Mouse (Mus musculus): ENCODE results near the gene Tulp2. TPM values are rescaled to one million over a fixed set of nuclear protein-coding genes. Genes with fewer than 3 reads are reported as not detected.
A peak's percentile ranks its signal among the peaks of the same experiment; 100 is the strongest.

Gene Tulp2
- polyA plus RNA-seq, 1 experiment from 2014 or later, result 0.57 TPM

- Histone ChIP-seq H3K27me3 (ENCODE audit: control insufficient read depth, insufficient read depth, low read length) (no peaks in the 10 kb centered on the region), H3K9ac (ENCODE audit: low read length) (no peak overlapping the region), H3K4me2 (ENCODE audit: low read depth) (no peak overlapping the region), H3K27ac (ENCODE audit: low read depth, low read length) (no peak overlapping the region), H3K4me3 (ENCODE audit: low read depth, low read length) (no peak overlapping the region), H3K36me3 (ENCODE audit: control insufficient read depth, insufficient read depth, low read length) (peaks cover 2% of the 10 kb centered on the region), H3K4me1 (ENCODE audit: control insufficient read depth, insufficient read depth, low read length) (no peaks in the 10 kb centered on the region), H3K9me3 (ENCODE audit: control insufficient read depth, low read length) (no peaks in the 10 kb centered on the region)
- DNase-seq (ENCODE audit: low spot score) (no peak), ATAC-seq (ENCODE audit: insufficient read depth, low FRiP score, low TSS enrichment) (no peak)
- 77% methylated on average over 8 of the region's 8 CpGs for WGBS
Observed at GRCm38 (mm10) chr7:45519345-45520120, 37.9 kb downstream of the Tulp2 start.

DNA sequence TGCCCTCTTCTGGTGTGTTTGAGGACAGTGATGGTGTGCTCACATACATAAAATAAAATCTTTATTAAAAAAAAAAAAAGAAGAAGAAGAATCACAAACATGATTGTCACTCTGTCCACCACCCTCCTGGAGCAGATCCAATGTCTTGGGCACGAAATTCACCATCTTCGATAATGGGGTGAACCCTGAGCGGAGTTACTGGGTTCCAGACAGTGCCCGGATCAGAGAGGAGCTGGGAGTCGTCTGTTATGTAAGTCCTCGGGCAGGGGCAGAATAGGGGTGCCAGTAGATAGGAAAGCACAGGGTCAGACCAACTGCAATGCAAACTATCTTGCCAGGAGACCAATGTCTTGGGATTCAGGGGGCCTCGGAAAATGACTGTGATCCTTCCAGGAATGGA is 38.9 kb downstream of the Tulp2 start:
- Histone ChIP-seq H3K9me3 (ENCODE audit: control insufficient read depth, low read length) (no peaks in the 10 kb centered on the region), H3K36me3 (ENCODE audit: control insufficient read depth, insufficient read depth, low read length) (peaks cover 2% of the 10 kb centered on the region), H3K4me1 (ENCODE audit: control insufficient read depth, insufficient read depth, low read length) (peaks cover 7% of the 10 kb centered on the region), H3K4me3 (ENCODE audit: low read depth, low read length) (no peak overlapping the region), H3K9ac (ENCODE audit: low read length) (no peak overlapping the region), H3K4me2 (ENCODE audit: low read depth) (no peak overlapping the region), H3K27me3 (ENCODE audit: control insufficient read depth, insufficient read depth, low read length) (no peaks in the 10 kb centered on the region), H3K27ac (ENCODE audit: low read depth, low read length) (no peak overlapping the region)
- ATAC-seq (ENCODE audit: insufficient read depth, low FRiP score, low TSS enrichment) (no peak), DNase-seq (ENCODE audit: low spot score) (no peak)
- 93% methylated on average over 7 of the region's 7 CpGs for WGBS

- peak; percentile 88 for DNase-seq (ENCODE audit: low spot score)
- WGBS, result under 1% methylated on average over 28 of the region's 28 CpGs
- Histone ChIP-seq H3K9me3 (ENCODE audit: control insufficient read depth, low read length) (no peaks in the 10 kb centered on the region), H3K27me3 (ENCODE audit: control insufficient read depth, insufficient read depth, low read length) (no peaks in the 10 kb centered on the region), H3K27ac (ENCODE audit: low read depth, low read length) (peak overlapping the region; percentile 30; the same call in 1 of the 2 replicates), H3K4me2 (ENCODE audit: low read depth) (peak overlapping the region; percentile 43), H3K4me1 (ENCODE audit: control insufficient read depth, insufficient read depth, low read length) (peaks cover 7% of the 10 kb centered on the region), H3K36me3 (ENCODE audit: control insufficient read depth, insufficient read depth, low read length) (peaks cover 2% of the 10 kb centered on the region), H3K9ac (ENCODE audit: low read length) (peak overlapping the region; percentile 58), H3K4me3 (ENCODE audit: low read depth, low read length) (peak overlapping the region; percentile 40)
- peak; percentile 62 for ATAC-seq (ENCODE audit: insufficient read depth, low FRiP score, low TSS enrichment)
Observed at GRCm38 (mm10) chr7:45521728-45522184, 40.1 kb downstream of the Tulp2 start.

DNA sequence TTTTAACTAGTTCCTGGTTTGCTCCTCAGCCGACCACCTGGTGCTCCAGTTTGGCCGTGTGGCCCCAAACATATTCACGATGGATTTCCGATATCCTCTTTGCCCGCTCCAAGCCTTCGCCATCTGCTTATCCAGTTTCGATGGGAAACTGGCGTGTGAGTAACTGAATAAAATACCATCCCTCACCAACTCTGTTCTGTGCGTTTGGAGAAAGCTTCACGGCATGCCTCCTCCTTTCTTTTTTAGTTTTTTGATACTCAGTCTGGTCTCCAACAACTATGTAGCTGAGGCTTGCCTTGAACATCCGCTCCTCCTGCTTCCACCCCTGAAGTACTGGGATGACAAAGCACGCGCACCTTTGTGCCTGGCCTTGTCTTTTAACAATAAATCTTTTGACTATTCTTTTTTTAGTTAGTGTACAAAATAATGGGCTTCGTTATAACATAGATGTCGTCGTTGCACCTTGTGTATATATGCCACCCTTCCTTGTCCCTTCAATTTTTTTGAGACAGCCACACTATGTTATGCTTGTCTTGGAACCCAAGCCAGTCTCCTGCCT is 40.6 kb downstream of the Tulp2 start:
- Histone ChIP-seq H3K9me3 (ENCODE audit: control insufficient read depth, low read length) (no peaks in the 10 kb centered on the region), H3K36me3 (ENCODE audit: control insufficient read depth, insufficient read depth, low read length) (peaks cover 2% of the 10 kb centered on the region), H3K4me2 (ENCODE audit: low read depth) (peak overlapping the region; percentile 43), H3K27me3 (ENCODE audit: control insufficient read depth, insufficient read depth, low read length) (no peaks in the 10 kb centered on the region), H3K4me1 (ENCODE audit: control insufficient read depth, insufficient read depth, low read length) (peaks cover 7% of the 10 kb centered on the region), H3K9ac (ENCODE audit: low read length) (no peak overlapping the region), H3K27ac (ENCODE audit: low read depth, low read length) (no peak overlapping the region), H3K4me3 (ENCODE audit: low read depth, low read length) (peak overlapping the region; percentile 40)
- DNase-seq (ENCODE audit: low spot score) (no peak), ATAC-seq (ENCODE audit: insufficient read depth, low FRiP score, low TSS enrichment) (no peak)
- 59% methylated on average over 16 of the region's 16 CpGs for WGBS

DNA sequence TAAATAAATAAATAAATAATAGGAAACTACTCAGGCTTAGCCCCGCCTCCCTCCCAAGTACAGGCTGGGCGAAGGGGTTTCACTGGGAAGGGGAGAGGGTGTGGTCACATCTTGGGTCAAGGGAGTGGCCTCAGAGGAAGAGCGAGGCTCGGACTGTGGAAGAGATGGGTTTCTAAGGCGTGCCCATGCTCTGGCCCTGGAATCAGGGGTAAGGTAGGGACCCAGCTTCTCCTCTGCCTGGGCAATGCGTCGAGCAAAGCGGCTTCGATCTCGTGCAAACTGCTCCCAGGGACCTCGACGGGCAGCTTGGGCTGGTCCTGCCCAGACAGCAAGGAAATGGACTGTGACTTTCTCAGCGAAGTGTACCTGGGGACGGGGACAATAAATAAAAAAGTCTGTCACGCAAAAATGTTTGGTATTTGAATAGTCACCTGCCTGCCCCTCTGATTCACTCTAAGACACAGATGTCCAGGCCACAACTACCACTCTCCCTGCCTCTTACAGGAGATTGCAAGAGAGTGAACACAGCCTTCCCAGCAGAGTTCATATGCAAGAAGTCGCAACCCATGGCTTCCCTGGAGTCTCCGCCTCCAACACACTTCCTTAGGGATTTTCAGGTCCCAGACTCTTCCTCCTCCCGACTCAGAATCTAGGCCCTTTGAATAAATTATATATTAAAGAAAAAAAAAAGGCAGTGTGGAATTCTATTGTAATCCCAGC is 41.4 kb downstream of the Tulp2 start:
- Histone ChIP-seq H3K27ac (ENCODE audit: low read depth, low read length) (no peak overlapping the region), H3K9ac (ENCODE audit: low read length) (no peak overlapping the region), H3K27me3 (ENCODE audit: control insufficient read depth, insufficient read depth, low read length) (no peaks in the 10 kb centered on the region), H3K4me1 (ENCODE audit: control insufficient read depth, insufficient read depth, low read length) (peaks cover 7% of the 10 kb centered on the region), H3K36me3 (ENCODE audit: control insufficient read depth, insufficient read depth, low read length) (peaks cover 2% of the 10 kb centered on the region), H3K4me3 (ENCODE audit: low read depth, low read length) (peak overlapping the region; percentile 4; the same call in 1 of the 2 replicates), H3K4me2 (ENCODE audit: low read depth) (no peak overlapping the region), H3K9me3 (ENCODE audit: control insufficient read depth, low read length) (no peaks in the 10 kb centered on the region)
- ATAC-seq (ENCODE audit: insufficient read depth, low FRiP score, low TSS enrichment) (no peak), DNase-seq (ENCODE audit: low spot score) (no peak)
- WGBS, result 72% methylated on average over 18 of the region's 18 CpGs

DNA sequence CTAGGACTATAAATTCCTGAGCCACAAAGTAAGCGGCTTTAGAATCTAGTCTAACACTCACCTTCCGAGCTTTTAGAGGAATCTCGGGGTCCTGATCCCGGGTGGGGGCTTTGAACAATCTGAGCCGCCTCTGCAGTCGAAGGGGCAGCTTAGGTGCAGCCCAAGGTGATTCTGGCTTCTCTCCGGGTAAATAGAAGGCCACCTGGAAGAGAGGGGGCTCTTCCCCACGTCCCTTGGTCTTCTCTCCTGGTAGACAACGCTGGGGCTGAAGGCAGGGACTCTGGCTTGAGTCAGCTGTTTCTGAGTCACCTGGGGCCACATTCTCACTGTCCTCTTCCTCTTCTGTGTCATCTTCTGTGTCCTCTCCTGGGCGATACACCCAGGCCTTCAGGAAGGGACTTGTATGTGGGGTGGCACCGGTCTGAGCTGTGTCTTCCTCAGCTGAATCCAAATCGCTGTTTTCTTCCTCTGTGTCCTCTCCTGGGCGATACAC is 42.0 kb downstream of the Tulp2 start:
- Histone ChIP-seq H3K4me1 (ENCODE audit: control insufficient read depth, insufficient read depth, low read length) (peaks cover 7% of the 10 kb centered on the region), H3K36me3 (ENCODE audit: control insufficient read depth, insufficient read depth, low read length) (peaks cover 2% of the 10 kb centered on the region), H3K4me2 (ENCODE audit: low read depth) (no peak overlapping the region), H3K9me3 (ENCODE audit: control insufficient read depth, low read length) (no peaks in the 10 kb centered on the region), H3K27me3 (ENCODE audit: control insufficient read depth, insufficient read depth, low read length) (no peaks in the 10 kb centered on the region), H3K4me3 (ENCODE audit: low read depth, low read length) (peak overlapping the region; percentile 4; the same call in 1 of the 2 replicates), H3K27ac (ENCODE audit: low read depth, low read length) (no peak overlapping the region), H3K9ac (ENCODE audit: low read length) (peak overlapping the region; percentile 14; the same call in 1 of the 2 replicates)
- WGBS, result 85% methylated on average over 12 of the region's 13 CpGs
- DNase-seq (ENCODE audit: low spot score) (no peak), ATAC-seq (ENCODE audit: insufficient read depth, low FRiP score, low TSS enrichment) (no peak)

DNA sequence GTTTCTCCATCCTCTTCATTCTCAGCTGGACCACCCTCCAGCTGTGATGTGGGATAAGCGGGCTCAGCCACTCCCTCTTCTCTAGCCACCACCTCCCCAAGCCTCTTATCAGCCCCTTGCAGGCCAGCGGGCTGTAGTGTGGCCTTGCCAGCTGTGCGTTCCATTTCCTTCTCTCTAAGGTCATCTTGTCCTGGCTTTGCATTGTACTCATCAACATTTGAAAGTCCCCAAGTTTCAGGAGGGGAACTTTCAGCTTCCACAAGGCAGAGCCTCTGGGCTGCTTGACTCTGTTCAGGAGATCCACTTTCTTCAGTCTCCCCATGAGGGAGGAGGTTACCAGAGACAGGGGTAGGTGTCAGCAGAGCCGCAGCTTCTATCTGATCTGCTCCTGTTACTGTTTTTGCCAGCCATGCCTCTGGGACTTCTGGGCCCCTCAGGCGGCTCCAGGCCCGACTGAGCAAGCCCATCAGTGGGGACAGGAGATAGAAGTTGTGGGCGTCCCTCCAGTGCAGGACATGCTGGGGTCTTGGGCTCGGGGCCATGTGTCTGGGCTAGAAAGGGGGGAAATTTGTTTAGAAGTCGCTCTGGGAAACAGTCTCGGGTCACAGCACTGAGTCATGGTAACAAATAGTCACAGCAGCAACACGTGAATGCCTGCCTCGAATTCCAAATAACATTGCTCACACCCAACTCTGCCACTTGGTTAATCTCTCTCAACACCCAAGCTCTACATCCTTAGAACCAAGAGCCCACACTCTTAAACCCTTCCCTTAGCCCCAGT is 43.4 kb downstream of the Tulp2 start:
- peak overlapping the region; percentile 65 for H3K4me2 ChIP-seq (ENCODE audit: low read depth)
- H3K4me1 ChIP-seq (ENCODE audit: control insufficient read depth, insufficient read depth, low read length), result peaks cover 7% of the 10 kb centered on the region
- peak overlapping the region; percentile 63 for H3K4me3 ChIP-seq (ENCODE audit: low read depth, low read length)
- H3K9me3 ChIP-seq (ENCODE audit: control insufficient read depth, low read length), result no peaks in the 10 kb centered on the region
- ATAC-seq (ENCODE audit: insufficient read depth, low FRiP score, low TSS enrichment) (no peak), DNase-seq (ENCODE audit: low spot score) (no peak)
- peak overlapping the region; percentile 83 for H3K9ac ChIP-seq (ENCODE audit: low read length)
- peaks cover 2% of the 10 kb centered on the region for H3K36me3 ChIP-seq (ENCODE audit: control insufficient read depth, insufficient read depth, low read length)
- 39% methylated on average over 12 of the region's 12 CpGs for WGBS
- peak overlapping the region; percentile 60 for H3K27ac ChIP-seq (ENCODE audit: low read depth, low read length)
- no peaks in the 10 kb centered on the region for H3K27me3 ChIP-seq (ENCODE audit: control insufficient read depth, insufficient read depth, low read length)

- no peaks in the 10 kb centered on the region for H3K27me3 ChIP-seq (ENCODE audit: control insufficient read depth, insufficient read depth, low read length)
- no peaks in the 10 kb centered on the region for H3K9me3 ChIP-seq (ENCODE audit: control insufficient read depth, low read length)
- H3K9ac ChIP-seq (ENCODE audit: low read length), result peak within 1 kb of the TSS; percentile 83
- under 1% methylated on average over 54 of the region's 54 CpGs for WGBS
- ATAC-seq (ENCODE audit: insufficient read depth, low FRiP score, low TSS enrichment) (peak; percentile 75), DNase-seq (ENCODE audit: low spot score) (peak; percentile 95)
- H3K4me2 ChIP-seq (ENCODE audit: low read depth), result peak within 1 kb of the TSS; percentile 65
- H3K27ac ChIP-seq (ENCODE audit: low read depth, low read length), result peak within 1 kb of the TSS; percentile 60
- peak within 1 kb of the TSS; percentile 63 for H3K4me3 ChIP-seq (ENCODE audit: low read depth, low read length)
- peaks cover 7% of the 10 kb centered on the region for H3K4me1 ChIP-seq (ENCODE audit: control insufficient read depth, insufficient read depth, low read length)
- peaks cover 2% of the 10 kb centered on the region for H3K36me3 ChIP-seq (ENCODE audit: control insufficient read depth, insufficient read depth, low read length)
Observed at GRCm38 (mm10) chr7:45525809-45526473, 44.3 kb downstream of the Tulp2 start, which contains the start of the genes Ppp1r15a and Plekha4. Gene Ppp1r15a (minus strand): TSS chr7:45526268. Gene Plekha4 (plus strand): TSS chr7:45526330.
